Mouse (Mus musculus) heart, adult 11 months (tissue): Measurements from ENCODE around the gene Spns2.

Experiments
- DNase-seq: peaks from one replicate; pipeline ENCODE4 v3.0.0; 2022

Spns2 gene

GRCm38 (mm10) chr11:72497367-72497766 is 7.7 kb upstream of the Spns2 start:
- no peak for DNase-seq

- no peak for DNase-seq
Measured at GRCm38 (mm10) chr11:72496775-72497174, 7.1 kb upstream of the Spns2 start.

GRCm38 (mm10) chr11:72496066-72496465 is 6.4 kb upstream of the Spns2 start:
- no peak for DNase-seq

GRCm38 (mm10) chr11:72494046-72494988 is 4.6 kb upstream of the Spns2 start:
- DNase-seq: no peak

- DNase-seq: no peak
Measured at GRCm38 (mm10) chr11:72491130-72491960, 1.6 kb upstream of the Spns2 start.

GRCm38 (mm10) chr11:72489397-72489796 is 307 bp downstream of the Spns2 start:
- DNase-seq: no peak

- DNase-seq: peak; percentile 95
Measured at GRCm38 (mm10) chr11:72488753-72489271, 892 bp downstream of the Spns2 start.

- no peak for DNase-seq
Measured at GRCm38 (mm10) chr11:72487739-72488138, 2.0 kb downstream of the Spns2 start.

GRCm38 (mm10) chr11:72487171-72487570 is 2.5 kb downstream of the Spns2 start:
- DNase-seq: no peak

GRCm38 (mm10) chr11:72485960-72486359 is 3.7 kb downstream of the Spns2 start:
- DNase-seq: no peak

- no peak for DNase-seq
Measured at GRCm38 (mm10) chr11:72485157-72485556, 4.5 kb downstream of the Spns2 start.

GRCm38 (mm10) chr11:72484549-72484948 is 5.2 kb downstream of the Spns2 start:
- DNase-seq: no peak

GRCm38 (mm10) chr11:72481952-72482351 is 7.8 kb downstream of the Spns2 start:
- no peak for DNase-seq

- DNase-seq: peak; percentile 92
Measured at GRCm38 (mm10) chr11:72481313-72481712, 8.4 kb downstream of the Spns2 start.

- no peak for DNase-seq
Measured at GRCm38 (mm10) chr11:72479499-72479898, 10.2 kb downstream of the Spns2 start.

- peak; percentile 96 for DNase-seq
Measured at GRCm38 (mm10) chr11:72478228-72478627, 11.5 kb downstream of the Spns2 start.

- peak; percentile 93 for DNase-seq
Measured at GRCm38 (mm10) chr11:72477653-72478052, 12.1 kb downstream of the Spns2 start.

- DNase-seq: peak; percentile 98
Measured at GRCm38 (mm10) chr11:72477182-72477581, 12.5 kb downstream of the Spns2 start.

- DNase-seq: peak; percentile 91
Measured at GRCm38 (mm10) chr11:72476074-72476625, 13.6 kb downstream of the Spns2 start.

- peak; percentile 97 for DNase-seq
Measured at GRCm38 (mm10) chr11:72475408-72475807, 14.3 kb downstream of the Spns2 start.

GRCm38 (mm10) chr11:72474926-72475325 is 14.8 kb downstream of the Spns2 start:
- no peak for DNase-seq

- no peak for DNase-seq
Measured at GRCm38 (mm10) chr11:72473540-72473939, 16.2 kb downstream of the Spns2 start.

- no peak for DNase-seq
Measured at GRCm38 (mm10) chr11:72471381-72471780, 18.3 kb downstream of the Spns2 start.
